Mouse (Mus musculus): Measurements from ENCODE around the gene Coasy. TPM values are rescaled to one million over a fixed set of nuclear protein-coding genes. Genes with fewer than 3 reads are reported as not detected.

The Coasy gene
- polyA plus RNA-seq, 1 experiment = 34.4 TPM

- no peak for TF ChIP-seq POLR2A (IDR thresholded peaks at IDR 0.05; ENCODE audit: extremely low read depth, insufficient read depth, low read length)
- TF ChIP-seq CTCF (IDR thresholded peaks at IDR 0.05; ENCODE audit: extremely low read depth, insufficient read depth, low read length) = no peak
- no peak overlapping the region for H3K4me3 ChIP-seq (ENCODE audit: insufficient read depth, low read length)
- H3K4me1 ChIP-seq (ENCODE audit: control insufficient read depth, insufficient read depth, low read length) = peaks cover 12% of the 10 kb centered on the region
- H3K27ac ChIP-seq (ENCODE audit: insufficient read depth, low read length) = 0 out of 2 replicates have a peak overlapping the region, but pooled peaks have one; percentile 1
These were observed 31.3 kb upstream of the Coasy start for GRCm38 (mm10) chr11:101051051-101051493.

GRCm38 (mm10) chr11:101051617-101052016 lies 30.7 kb upstream of the Coasy start:
- H3K4me3 ChIP-seq (ENCODE audit: insufficient read depth, low read length) = no peak overlapping the region
- H3K4me1 ChIP-seq (ENCODE audit: control insufficient read depth, insufficient read depth, low read length) = peaks cover 12% of the 10 kb centered on the region
- TF ChIP-seq CTCF (IDR thresholded peaks at IDR 0.05; ENCODE audit: extremely low read depth, insufficient read depth, low read length) (no peak), POLR2A (IDR thresholded peaks at IDR 0.05; ENCODE audit: extremely low read depth, insufficient read depth, low read length) (no peak)
- no peak overlapping the region for H3K27ac ChIP-seq (ENCODE audit: insufficient read depth, low read length)

GRCm38 (mm10) chr11:101052751-101053473 lies 29.5 kb upstream of the Coasy start:
- H3K4me3 ChIP-seq (ENCODE audit: insufficient read depth, low read length) = no peak overlapping the region
- H3K4me1 ChIP-seq (ENCODE audit: control insufficient read depth, insufficient read depth, low read length) = peaks cover 12% of the 10 kb centered on the region
- H3K27ac ChIP-seq (ENCODE audit: insufficient read depth, low read length) = 0 out of 2 replicates have a peak overlapping the region, but pooled peaks have one; percentile 7
- TF ChIP-seq CTCF (IDR thresholded peaks at IDR 0.05; ENCODE audit: extremely low read depth, insufficient read depth, low read length) (no peak), POLR2A (IDR thresholded peaks at IDR 0.05; ENCODE audit: extremely low read depth, insufficient read depth, low read length) (no peak)

GRCm38 (mm10) chr11:101053974-101054373 lies 28.4 kb upstream of the Coasy start:
- Histone ChIP-seq H3K4me3 (ENCODE audit: insufficient read depth, low read length) (no peak overlapping the region), H3K4me1 (ENCODE audit: control insufficient read depth, insufficient read depth, low read length) (peaks cover 12% of the 10 kb centered on the region), H3K27ac (ENCODE audit: insufficient read depth, low read length) (no peak overlapping the region)
- TF ChIP-seq POLR2A (IDR thresholded peaks at IDR 0.05; ENCODE audit: extremely low read depth, insufficient read depth, low read length) (no peak), CTCF (IDR thresholded peaks at IDR 0.05; ENCODE audit: extremely low read depth, insufficient read depth, low read length) (peak; percentile 23; the same call in 1 of the 2 replicates)

- Histone ChIP-seq H3K4me1 (ENCODE audit: control insufficient read depth, insufficient read depth, low read length) (peaks cover 7% of the 10 kb centered on the region), H3K27ac (ENCODE audit: insufficient read depth, low read length) (no peak overlapping the region), H3K4me3 (ENCODE audit: insufficient read depth, low read length) (no peak overlapping the region)
- TF ChIP-seq CTCF (IDR thresholded peaks at IDR 0.05; ENCODE audit: extremely low read depth, insufficient read depth, low read length) = no peak
- TF ChIP-seq POLR2A (IDR thresholded peaks at IDR 0.05; ENCODE audit: extremely low read depth, insufficient read depth, low read length) = no peak
These were observed 26.9 kb upstream of the Coasy start for GRCm38 (mm10) chr11:101055418-101055817.

GRCm38 (mm10) chr11:101056885-101057284 lies 25.5 kb upstream of the Coasy start:
- TF ChIP-seq POLR2A (IDR thresholded peaks at IDR 0.05; ENCODE audit: extremely low read depth, insufficient read depth, low read length) (no peak), CTCF (IDR thresholded peaks at IDR 0.05; ENCODE audit: extremely low read depth, insufficient read depth, low read length) (no peak)
- no peak overlapping the region for H3K4me3 ChIP-seq (ENCODE audit: insufficient read depth, low read length)
- peaks cover 6% of the 10 kb centered on the region; the same call in 1 of the 2 replicates for H3K4me1 ChIP-seq (ENCODE audit: control insufficient read depth, insufficient read depth, low read length)
- H3K27ac ChIP-seq (ENCODE audit: insufficient read depth, low read length) = peak overlapping the region; percentile 43; the same call in 1 of the 2 replicates

- H3K4me1 ChIP-seq (ENCODE audit: control insufficient read depth, insufficient read depth, low read length) = peaks cover 6% of the 10 kb centered on the region; the same call in 1 of the 2 replicates
- no peak overlapping the region for H3K4me3 ChIP-seq (ENCODE audit: insufficient read depth, low read length)
- no peak for TF ChIP-seq POLR2A (IDR thresholded peaks at IDR 0.05; ENCODE audit: extremely low read depth, insufficient read depth, low read length)
- peak; percentile 74 for TF ChIP-seq CTCF (IDR thresholded peaks at IDR 0.05; ENCODE audit: extremely low read depth, insufficient read depth, low read length)
- H3K27ac ChIP-seq (ENCODE audit: insufficient read depth, low read length) = peak overlapping the region; percentile 35; the same call in 1 of the 2 replicates
These were observed 24.5 kb upstream of the Coasy start for GRCm38 (mm10) chr11:101057860-101058259.

- Histone ChIP-seq H3K4me3 (ENCODE audit: insufficient read depth, low read length) (no peak overlapping the region), H3K4me1 (ENCODE audit: control insufficient read depth, insufficient read depth, low read length) (peaks cover 8% of the 10 kb centered on the region; the same call in 1 of the 2 replicates), H3K27ac (ENCODE audit: insufficient read depth, low read length) (peak overlapping the region; percentile 35; the same call in 1 of the 2 replicates)
- no peak for TF ChIP-seq CTCF (IDR thresholded peaks at IDR 0.05; ENCODE audit: extremely low read depth, insufficient read depth, low read length)
- no peak for TF ChIP-seq POLR2A (IDR thresholded peaks at IDR 0.05; ENCODE audit: extremely low read depth, insufficient read depth, low read length)
These were observed 23.6 kb upstream of the Coasy start for GRCm38 (mm10) chr11:101058726-101059125.

GRCm38 (mm10) chr11:101059473-101059872 lies 22.9 kb upstream of the Coasy start:
- TF ChIP-seq POLR2A (IDR thresholded peaks at IDR 0.05; ENCODE audit: extremely low read depth, insufficient read depth, low read length) (no peak), CTCF (IDR thresholded peaks at IDR 0.05; ENCODE audit: extremely low read depth, insufficient read depth, low read length) (no peak)
- H3K4me3 ChIP-seq (ENCODE audit: insufficient read depth, low read length) = no peak overlapping the region
- H3K4me1 ChIP-seq (ENCODE audit: control insufficient read depth, insufficient read depth, low read length) = peaks cover 8% of the 10 kb centered on the region; the same call in 1 of the 2 replicates
- H3K27ac ChIP-seq (ENCODE audit: insufficient read depth, low read length) = peak overlapping the region; percentile 6

- Histone ChIP-seq H3K4me1 (ENCODE audit: control insufficient read depth, insufficient read depth, low read length) (peaks cover 8% of the 10 kb centered on the region; the same call in 1 of the 2 replicates), H3K4me3 (ENCODE audit: insufficient read depth, low read length) (no peak overlapping the region), H3K27ac (ENCODE audit: insufficient read depth, low read length) (peak overlapping the region; percentile 61)
- no peak for TF ChIP-seq CTCF (IDR thresholded peaks at IDR 0.05; ENCODE audit: extremely low read depth, insufficient read depth, low read length)
- no peak for TF ChIP-seq POLR2A (IDR thresholded peaks at IDR 0.05; ENCODE audit: extremely low read depth, insufficient read depth, low read length)
These were observed 22.2 kb upstream of the Coasy start for GRCm38 (mm10) chr11:101060126-101060525.
